Mouse (Mus musculus) thymus, postnatal 14 days (tissue): ENCODE data around the gene Pbld1.
"Not testable (repeated sequence)": the region's sequence is repeated elsewhere in the genome, so short reads cannot be mapped to it uniquely, and the experiment has no call there.

Source experiments
- DNase-seq: peaks from one replicate; pipeline ENCODE4 v3.0.0; 2021

Gene Pbld1

GRCm38 (mm10) chr10:63043154-63043553, 16.8 kb upstream of the Pbld1 start:
- DNase-seq: peak; percentile 21

- DNase-seq: no peak
Measured at GRCm38 (mm10) chr10:63047751-63048150, 12.2 kb upstream of the Pbld1 start.

GRCm38 (mm10) chr10:63049106-63049505, 10.9 kb upstream of the Pbld1 start:
- no peak for DNase-seq

- DNase-seq: no peak
Measured at GRCm38 (mm10) chr10:63051267-63051666, 8.7 kb upstream of the Pbld1 start.

- DNase-seq: no peak
Measured at GRCm38 (mm10) chr10:63052011-63052410, 8.0 kb upstream of the Pbld1 start.

- no peak for DNase-seq
Measured at GRCm38 (mm10) chr10:63053007-63053406, 7.0 kb upstream of the Pbld1 start.

GRCm38 (mm10) chr10:63054071-63054470, 5.9 kb upstream of the Pbld1 start:
- not testable (repeated sequence) for DNase-seq

- DNase-seq: peak; percentile 7
Measured at GRCm38 (mm10) chr10:63054586-63054985, 5.4 kb upstream of the Pbld1 start.

- DNase-seq: no peak
Measured at GRCm38 (mm10) chr10:63056966-63057750, 2.8 kb upstream of the Pbld1 start.

- DNase-seq: no peak
Measured at GRCm38 (mm10) chr10:63060406-63060805, 444 bp downstream of the Pbld1 start.

- DNase-seq: no peak
Measured at GRCm38 (mm10) chr10:63061266-63061665, 1.3 kb downstream of the Pbld1 start.

GRCm38 (mm10) chr10:63062696-63063095, 2.7 kb downstream of the Pbld1 start:
- no peak for DNase-seq

GRCm38 (mm10) chr10:63063365-63063764, 3.4 kb downstream of the Pbld1 start:
- DNase-seq: no peak

GRCm38 (mm10) chr10:63064516-63064915, 4.6 kb downstream of the Pbld1 start:
- no peak for DNase-seq

GRCm38 (mm10) chr10:63065561-63065960, 5.6 kb downstream of the Pbld1 start:
- no peak for DNase-seq

GRCm38 (mm10) chr10:63065988-63066387, 6.0 kb downstream of the Pbld1 start:
- peak; percentile 82 for DNase-seq

- no peak for DNase-seq
Measured at GRCm38 (mm10) chr10:63086304-63086703, 26.3 kb downstream of the Pbld1 start.

- DNase-seq: peak; percentile 18
Measured at GRCm38 (mm10) chr10:63089103-63089757, 29.3 kb downstream of the Pbld1 start.

- DNase-seq: peak; percentile 8
Measured at GRCm38 (mm10) chr10:63089758-63090571, 30.0 kb downstream of the Pbld1 start.

- DNase-seq: no peak
Measured at GRCm38 (mm10) chr10:63091915-63092314, 32.0 kb downstream of the Pbld1 start.

GRCm38 (mm10) chr10:63092616-63093550, 32.9 kb downstream of the Pbld1 start:
- peak; percentile 24 for DNase-seq

GRCm38 (mm10) chr10:63096757-63097156, 36.8 kb downstream of the Pbld1 start:
- DNase-seq: no peak
